Mouse (Mus musculus) ES-E14 (cell line): ENCODE measurements at regions not wholly inside any gene's neighbourhood (a gene's known extent, or its start where the extent isn't known, plus 50 kb on each side); places are given as distances from the start of the nearest gene placed in this dataset.

ENCODE experiments used
- HCFC1 ChIP-seq: IDR thresholded peaks from 2 replicates; pipeline ENCODE4 v1.6.1; 2012; ENCODE audit warnings: low read length, inconsistent platforms, borderline replicate concordance; ENCODE audit not compliant: insufficient read depth
- MAFK ChIP-seq: IDR thresholded peaks from 2 replicates; pipeline ENCODE4 v1.6.1; 2014; ENCODE audit warnings: mild to moderate bottlenecking, low read depth, low read length, inconsistent platforms; ENCODE audit not compliant: insufficient read depth
- ZC3H11A ChIP-seq: IDR thresholded peaks from 2 replicates; pipeline ENCODE4 v1.6.1; 2012; ENCODE audit warnings: low read depth, mild to moderate bottlenecking, inconsistent platforms, low read length, borderline replicate concordance
- ZNF384 ChIP-seq: IDR thresholded peaks from 2 replicates; pipeline ENCODE4 v1.6.1; 2012; ENCODE audit warnings: low read depth, low read length, inconsistent platforms

DNA sequence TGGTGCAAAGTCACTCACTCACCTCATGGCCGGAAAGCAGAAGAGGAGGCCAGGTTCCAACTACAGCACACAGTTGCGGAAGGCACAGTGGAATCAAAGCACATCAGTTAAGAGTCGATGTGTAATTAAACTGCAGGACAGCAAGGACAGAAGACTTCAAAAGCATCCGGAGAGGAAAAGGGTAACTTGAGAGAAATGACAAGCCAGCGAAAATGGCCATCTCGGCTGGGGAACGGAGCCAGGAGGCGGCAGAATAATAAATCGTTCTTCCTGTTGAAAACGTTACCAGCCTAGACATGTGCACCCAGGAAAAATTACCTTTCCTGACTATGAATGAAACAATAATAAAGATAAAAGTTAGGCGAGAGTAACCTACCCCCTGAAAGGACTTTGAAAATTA, 56.2 kb upstream of the Zdhhc17 start:
- TF ChIP-seq ZC3H11A (no peak), ZNF384 (no peak), MAFK (no peak), HCFC1 (no peak)
